Mouse (Mus musculus) ES-Bruce4 (cell line): Measurements from ENCODE around the gene Tbx5. TPM values are rescaled to one million over a fixed set of nuclear protein-coding genes. Genes with fewer than 3 reads are reported as not detected.

Experiments
- H3K27ac ChIP-seq: 2 replicates; pipeline ENCODE4 v1.5.1; 2012; ENCODE audit warnings: low read length, inconsistent platforms; ENCODE audit not compliant: insufficient read depth
- H3K27me3 ChIP-seq: 2 replicates; pipeline ENCODE4 v1.6.1; 2012; ENCODE audit warnings: mild to moderate bottlenecking, low read length, inconsistent platforms; ENCODE audit not compliant: control insufficient read depth, poor library complexity, insufficient read depth, severe bottlenecking
- H3K36me3 ChIP-seq: 2 replicates; pipeline ENCODE4 v1.6.1; 2012; ENCODE audit warnings: inconsistent platforms, mild to moderate bottlenecking, low read length, moderate library complexity; ENCODE audit not compliant: control insufficient read depth, poor library complexity, insufficient read depth, severe bottlenecking
- H3K4me1 ChIP-seq: one replicate; pipeline ENCODE4 v1.8.1; 2011; ENCODE audit warnings: low read length; ENCODE audit not compliant: control insufficient read depth, insufficient read depth
- H3K4me3 ChIP-seq: 2 replicates; pipeline ENCODE4 v1.5.1; 2011; ENCODE audit warnings: low read depth, mild to moderate bottlenecking, low read length
- H3K9ac ChIP-seq: 2 replicates; pipeline ENCODE4 v1.6.1; 2012; ENCODE audit warnings: low read depth, mild to moderate bottlenecking, inconsistent platforms; ENCODE audit not compliant: poor library complexity, severe bottlenecking
- H3K9me3 ChIP-seq: replicated peaks from 2 replicates; pipeline ENCODE4 v1.6.1; 2012; ENCODE audit warnings: mild to moderate bottlenecking, low read length, inconsistent platforms; ENCODE audit not compliant: control insufficient read depth, poor library complexity, insufficient read depth, severe bottlenecking
- CTCF ChIP-seq: IDR thresholded peaks from one replicate; pipeline ENCODE4 v1.8.1; 2011; ENCODE audit warnings: low read depth, low read length
- EP300 ChIP-seq: IDR thresholded peaks from 2 replicates; pipeline ENCODE4 v1.6.1; 2011; ENCODE audit warnings: low read depth, low read length; ENCODE audit not compliant: insufficient read depth
- POLR2A ChIP-seq: IDR thresholded peaks from one replicate; pipeline ENCODE4 v1.8.1; 2011; ENCODE audit warnings: low read length; ENCODE audit not compliant: insufficient read depth
- polyA plus RNA-seq: library from polyadenylated mRNA; stranded (reverse); fragments of >200 nt; gene quantifications from 2 replicates; pipeline ENCODE4 v1.2.4, GENCODE M21; 2011; ENCODE audit warnings: low read depth; ENCODE audit not compliant: missing spikeins, insufficient read depth, insufficient read length

The Tbx5 gene
- polyA plus RNA-seq, 1 experiment, result not detected

GRCm38 (mm10) chr5:119837306-119837675 lies 4.8 kb downstream of the Tbx5 start:
- TF ChIP-seq POLR2A (no peak), EP300 (no peak), CTCF (no peak)
- no peaks in the 10 kb centered on the region for H3K36me3 ChIP-seq
- no peak overlapping the region for H3K9ac ChIP-seq
- H3K27ac ChIP-seq, result no peak overlapping the region
- no peaks in the 10 kb centered on the region for H3K9me3 ChIP-seq
- H3K4me3 ChIP-seq, result no peak overlapping the region
- H3K4me1 ChIP-seq, result no peaks in the 10 kb centered on the region
- H3K27me3 ChIP-seq, result peaks cover 16% of the 10 kb centered on the region

- no peaks in the 10 kb centered on the region for H3K4me1 ChIP-seq
- no peaks in the 10 kb centered on the region for H3K36me3 ChIP-seq
- peaks cover 15% of the 10 kb centered on the region for H3K27me3 ChIP-seq
- H3K9ac ChIP-seq, result no peak overlapping the region
- TF ChIP-seq POLR2A, result no peak
- no peak for TF ChIP-seq CTCF
- no peak for TF ChIP-seq EP300
- no peak overlapping the region for H3K4me3 ChIP-seq
- no peak overlapping the region for H3K27ac ChIP-seq
- no peaks in the 10 kb centered on the region for H3K9me3 ChIP-seq
These were observed 5.4 kb downstream of the Tbx5 start for GRCm38 (mm10) chr5:119837861-119838260.

GRCm38 (mm10) chr5:119838441-119838840 lies 6.0 kb downstream of the Tbx5 start:
- Histone ChIP-seq H3K9me3 (no peaks in the 10 kb centered on the region), H3K9ac (no peak overlapping the region), H3K36me3 (no peaks in the 10 kb centered on the region), H3K4me3 (no peak overlapping the region), H3K4me1 (no peaks in the 10 kb centered on the region), H3K27ac (no peak overlapping the region), H3K27me3 (peaks cover 10% of the 10 kb centered on the region)
- no peak for TF ChIP-seq EP300

GRCm38 (mm10) chr5:119839156-119839555 lies 6.7 kb downstream of the Tbx5 start:
- H3K4me3 ChIP-seq, result peak overlapping the region; percentile 12; the same call in 1 of the 2 replicates

GRCm38 (mm10) chr5:119839616-119840368 lies 7.3 kb downstream of the Tbx5 start:
- Histone ChIP-seq H3K9me3 (no peaks in the 10 kb centered on the region), H3K36me3 (no peaks in the 10 kb centered on the region), H3K27ac (no peak overlapping the region), H3K9ac (0 out of 2 replicates have a peak overlapping the region, but pooled peaks have one; percentile 20), H3K4me1 (no peaks in the 10 kb centered on the region), H3K4me3 (no peak overlapping the region), H3K27me3 (peaks cover 7% of the 10 kb centered on the region)
- no peak for TF ChIP-seq POLR2A
- TF ChIP-seq CTCF, result no peak
- TF ChIP-seq EP300, result no peak

More at GRCm38 (mm10) chr5:119839156-119839555, 6.7 kb downstream of the Tbx5 start:
- Histone ChIP-seq H3K27ac (no peak overlapping the region), H3K36me3 (no peaks in the 10 kb centered on the region), H3K27me3 (peaks cover 7% of the 10 kb centered on the region), H3K9me3 (no peaks in the 10 kb centered on the region), H3K9ac (0 out of 2 replicates have a peak overlapping the region, but pooled peaks have one; percentile 20), H3K4me1 (no peaks in the 10 kb centered on the region)
- TF ChIP-seq POLR2A (no peak), EP300 (no peak), CTCF (no peak)

- TF ChIP-seq POLR2A (no peak), EP300 (no peak), CTCF (no peak)
- H3K27ac ChIP-seq, result no peak overlapping the region
- H3K9me3 ChIP-seq, result no peaks in the 10 kb centered on the region
- H3K36me3 ChIP-seq, result no peaks in the 10 kb centered on the region
- H3K4me3 ChIP-seq, result no peak overlapping the region
- peaks cover 7% of the 10 kb centered on the region for H3K27me3 ChIP-seq
- H3K9ac ChIP-seq, result no peak overlapping the region
- H3K4me1 ChIP-seq, result no peaks in the 10 kb centered on the region
These were observed 7.9 kb downstream of the Tbx5 start for GRCm38 (mm10) chr5:119840404-119840803.
